Mouse (Mus musculus): ENCODE results near the gene Rexo1.
"Not testable (repeated sequence)": the region's sequence is repeated elsewhere in the genome, so short reads cannot be mapped to it uniquely, and the experiment has no call there.

The Rexo1 gene

DNA sequence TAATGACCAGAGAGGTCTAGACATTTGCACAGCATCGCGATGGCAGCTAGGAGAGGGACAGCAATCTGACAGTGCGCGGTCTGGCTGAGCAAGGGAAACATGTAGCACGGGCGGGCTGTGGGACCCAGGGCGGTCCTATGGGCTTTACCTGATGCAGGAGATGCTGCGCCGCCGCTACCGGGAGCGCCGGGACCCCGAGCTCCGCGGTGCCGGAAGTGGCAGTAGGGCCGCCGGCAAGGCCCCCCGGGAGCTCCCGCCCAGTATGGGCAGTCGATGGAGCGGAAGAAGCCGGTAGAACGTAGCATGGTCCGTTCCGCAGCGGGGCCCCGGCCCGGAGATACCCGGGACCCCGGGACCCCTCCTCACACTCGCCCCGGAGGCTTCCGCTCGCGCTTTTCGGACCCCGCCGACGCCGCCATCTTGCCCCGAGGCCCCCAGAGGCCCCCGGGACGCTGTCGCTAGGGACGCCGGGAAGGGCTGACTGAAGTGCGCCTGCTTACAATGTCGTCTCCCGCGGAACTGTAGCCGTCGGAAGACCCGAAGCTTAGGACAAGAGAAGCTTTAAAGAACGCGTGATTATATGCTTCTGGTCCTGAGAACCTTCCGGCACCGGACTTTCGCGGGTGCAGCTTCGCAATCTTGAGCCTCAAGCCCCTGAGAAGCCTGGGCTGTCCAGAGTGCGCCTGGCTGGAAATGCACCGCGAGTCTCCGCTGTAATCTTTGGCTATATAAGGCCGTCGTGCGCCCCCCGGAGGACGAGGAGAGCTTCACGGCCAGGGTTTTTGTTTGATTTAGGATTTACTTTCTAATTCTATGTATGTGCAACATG is at the start of gene Rexo1:
TSS of gene Rexo1 (minus strand) at position 445 of the 829 bp plus-strand sequence.
- DNase-seq (ENCODE audit: low read depth, low spot score): peak; percentile 84

- DNase-seq (ENCODE audit: low read depth, low spot score): no peak
These were observed 49.7 kb upstream of the Rexo1 start for GRCm38 (mm10) chr10:80611024-80611423.

- no peak for DNase-seq (ENCODE audit: low read depth, low spot score)
These were observed 48.9 kb upstream of the Rexo1 start for GRCm38 (mm10) chr10:80610116-80610785.

GRCm38 (mm10) chr10:80609269-80609924 is 48.0 kb upstream of the Rexo1 start:
- DNase-seq (ENCODE audit: low read depth, low spot score): no peak

DNA sequence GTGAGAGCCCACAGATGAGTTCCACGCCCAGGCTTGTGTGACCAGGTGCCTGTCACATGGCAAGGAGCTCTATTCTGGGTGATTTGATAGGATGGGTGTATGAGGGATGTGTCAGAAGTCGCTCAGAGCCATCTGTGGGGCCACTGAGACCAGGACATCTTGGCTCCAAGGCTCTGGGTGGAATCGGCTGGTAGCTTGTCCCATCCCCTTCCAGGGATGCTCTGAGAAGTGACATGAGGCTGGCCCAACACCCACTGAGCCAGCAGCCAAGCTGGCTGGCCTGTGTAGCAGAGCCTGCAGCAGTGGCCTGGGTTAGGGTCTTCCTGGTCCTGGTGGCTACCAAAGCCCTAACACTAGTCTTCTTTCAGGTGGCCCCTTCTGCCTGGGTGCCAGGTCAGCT is 47.1 kb upstream of the Rexo1 start:
- DNase-seq (ENCODE audit: low read depth, low spot score): no peak

GRCm38 (mm10) chr10:80606737-80607350 is 45.5 kb upstream of the Rexo1 start:
- no peak for DNase-seq (ENCODE audit: low read depth, low spot score)

DNA sequence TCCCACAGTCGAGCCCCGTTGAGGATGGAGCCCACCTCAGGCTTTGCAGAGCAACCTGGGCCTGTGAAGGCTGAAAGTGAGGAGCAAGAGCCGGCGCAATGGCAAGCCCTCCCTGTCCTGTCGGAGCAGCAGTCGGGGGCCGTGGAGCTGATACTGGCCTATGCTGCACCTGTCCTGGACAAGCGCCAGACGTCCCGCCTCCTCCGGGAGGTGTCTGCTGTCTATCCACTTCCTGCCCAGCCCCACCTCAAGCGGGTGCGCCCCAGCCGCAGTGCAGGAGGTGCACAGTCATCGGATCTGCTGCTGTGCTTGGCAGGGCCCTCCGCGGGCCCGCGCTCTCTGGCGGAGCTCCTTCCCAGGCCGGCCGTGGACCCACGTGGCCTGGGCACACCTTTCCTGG is 44.9 kb upstream of the Rexo1 start:
- no peak for DNase-seq (ENCODE audit: low read depth, low spot score)

- DNase-seq (ENCODE audit: low read depth, low spot score): not testable (repeated sequence)
These were observed 44.4 kb upstream of the Rexo1 start, which contains the start of gene Gm49322 for GRCm38 (mm10) chr10:80605721-80606120. Gene Gm49322 (plus strand): TSS chr10:80606021.

- DNase-seq (ENCODE audit: low read depth, low spot score): no peak
These were observed 43.6 kb upstream of the Rexo1 start for GRCm38 (mm10) chr10:80604988-80605387.

- DNase-seq (ENCODE audit: low read depth, low spot score): no peak
These were observed 42.7 kb upstream of the Rexo1 start for GRCm38 (mm10) chr10:80604001-80604509.

GRCm38 (mm10) chr10:80603364-80603763 is 42.0 kb upstream of the Rexo1 start:
- no peak for DNase-seq (ENCODE audit: low read depth, low spot score)

DNA sequence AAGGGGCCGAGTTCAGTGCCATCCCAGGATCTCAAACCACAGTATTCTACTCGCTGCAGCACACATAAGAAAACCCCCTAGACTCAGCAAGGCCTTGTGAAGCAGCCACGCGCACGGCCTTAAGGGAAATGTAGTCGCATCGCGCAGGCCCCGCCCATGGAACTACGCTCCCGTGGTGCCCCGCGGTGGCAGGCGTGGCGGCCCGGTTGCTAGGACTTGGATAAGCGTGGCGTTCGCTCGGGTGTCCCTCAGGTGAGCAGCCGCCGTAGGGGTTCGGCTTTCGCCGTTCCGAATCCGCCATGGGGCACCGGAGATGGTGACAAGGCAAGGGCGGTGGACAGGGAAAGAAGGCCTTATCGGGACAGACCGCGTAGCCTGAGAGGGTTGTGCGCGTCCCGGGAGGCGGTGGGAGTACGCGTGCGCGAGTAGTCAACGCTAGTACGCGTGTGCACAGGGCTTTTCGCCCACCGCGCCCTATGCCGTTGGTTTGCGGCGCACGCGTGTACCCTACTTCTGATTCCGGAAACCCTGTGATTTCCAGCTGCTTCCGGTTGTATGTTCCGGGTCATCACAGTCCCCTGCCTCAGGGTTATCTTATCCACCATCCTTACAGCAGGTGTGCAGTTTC is 41.5 kb upstream of the Rexo1 start, which contains the start of the genes Scamp4 and Adat3:
TSS of gene Scamp4 (plus strand) at position 175 of the 628 bp plus-strand sequence.
TSS of gene Adat3 (plus strand) at position 183 of the 628 bp plus-strand sequence.
- peak; percentile 89 for DNase-seq (ENCODE audit: low read depth, low spot score)

DNA sequence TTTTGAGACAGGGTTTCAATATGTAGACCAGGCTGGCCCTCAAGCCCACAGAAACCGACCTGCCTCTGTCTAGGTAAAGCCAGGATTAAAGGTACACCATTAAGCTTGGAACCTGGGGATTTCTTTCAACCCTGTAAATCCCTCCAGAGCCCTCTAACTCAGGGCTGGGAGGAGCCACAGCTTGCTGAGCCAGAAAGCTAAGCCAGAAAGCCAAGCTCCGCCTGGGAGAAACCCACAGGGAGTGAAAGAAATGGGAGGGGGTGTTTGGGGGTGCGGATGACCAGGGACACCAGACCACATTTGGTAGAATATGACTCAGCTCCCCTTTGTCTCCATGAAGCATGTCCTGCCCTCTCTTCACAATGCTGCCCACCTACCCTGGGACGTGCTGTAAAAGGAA is 35.0 kb upstream of the Rexo1 start:
- no peak for DNase-seq (ENCODE audit: low read depth, low spot score)

- DNase-seq (ENCODE audit: low read depth, low spot score): peak; percentile 98
These were observed 28.8 kb upstream of the Rexo1 start, which contains the start of gene Abhd17a for GRCm38 (mm10) chr10:80589879-80590854. Gene Abhd17a (minus strand): TSS chr10:80590341.

- DNase-seq (ENCODE audit: low read depth, low spot score): no peak
These were observed 27.9 kb upstream of the Rexo1 start for GRCm38 (mm10) chr10:80589127-80589878.

DNA sequence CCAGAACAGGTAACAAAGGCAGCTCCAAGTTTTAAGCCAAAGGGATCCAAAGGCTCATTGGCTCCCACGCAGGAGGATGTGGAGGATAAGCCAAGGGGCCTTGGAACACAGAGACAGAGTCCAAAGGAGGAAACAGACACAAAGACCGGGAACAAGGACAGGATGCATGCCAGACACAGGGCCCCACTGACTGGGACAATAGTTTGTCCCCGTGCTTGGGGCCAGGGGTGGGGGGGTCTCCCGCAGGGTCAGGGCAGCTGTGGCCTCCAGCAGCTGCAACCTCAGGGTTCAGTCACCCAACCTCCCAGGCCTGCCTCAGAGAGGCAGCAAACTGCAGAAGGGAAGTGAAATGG is 25.9 kb upstream of the Rexo1 start:
- DNase-seq (ENCODE audit: low read depth, low spot score): no peak

GRCm38 (mm10) chr10:80586407-80587304 is 25.3 kb upstream of the Rexo1 start:
- no peak for DNase-seq (ENCODE audit: low read depth, low spot score)

DNA sequence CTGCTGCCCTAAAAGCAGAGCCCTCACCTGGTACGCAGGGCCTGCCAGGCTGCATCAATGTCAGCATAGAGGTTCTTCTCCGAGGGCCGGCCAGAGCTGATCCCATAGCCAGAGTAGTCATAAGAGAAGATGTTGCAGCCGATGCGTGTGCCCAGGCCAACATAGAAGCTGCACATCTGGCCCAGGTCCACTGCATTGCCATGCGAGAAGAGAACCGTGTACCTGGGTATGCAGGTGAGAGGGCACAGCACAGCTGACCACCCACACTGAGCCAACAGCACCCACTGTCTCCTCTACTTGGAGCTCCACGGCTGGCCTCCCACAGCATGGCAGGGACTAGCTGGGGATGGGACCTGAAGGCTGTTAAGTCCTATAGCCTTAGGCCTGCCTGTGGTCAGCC is 24.2 kb upstream of the Rexo1 start:
- DNase-seq (ENCODE audit: low read depth, low spot score): no peak

All from WW6 (cell line).